Mouse (Mus musculus): ENCODE results near the gene Gm43064.

Gm43064 gene

GRCm38 (mm10) chr3:103852565-103853299 is 43.4 kb downstream of the Gm43064 start:
- peak; percentile 50 for DNase-seq (ENCODE audit: extremely low read depth, insufficient read length, low spot score)

- DNase-seq (ENCODE audit: extremely low read depth, insufficient read length, low spot score): peak; percentile 56
Observed at GRCm38 (mm10) chr3:103853804-103854203, 44.4 kb downstream of the Gm43064 start.

- no peak for DNase-seq (ENCODE audit: extremely low read depth, insufficient read length, low spot score)
Observed at GRCm38 (mm10) chr3:103857036-103857805, 47.8 kb downstream of the Gm43064 start.

- DNase-seq (ENCODE audit: extremely low read depth, insufficient read length, low spot score): no peak
Observed at GRCm38 (mm10) chr3:103857977-103858563, 48.7 kb downstream of the Gm43064 start.

GRCm38 (mm10) chr3:103858881-103859801 is 49.8 kb downstream of the Gm43064 start, which contains the start of gene Ptpn22:
TSS of gene Ptpn22 (plus strand) at chr3:103859795.
- DNase-seq (ENCODE audit: extremely low read depth, insufficient read length, low spot score): no peak

- DNase-seq (ENCODE audit: extremely low read depth, insufficient read length, low spot score): peak; percentile 68
Observed at GRCm38 (mm10) chr3:103859851-103860391, 50.5 kb downstream of the Gm43064 start.

- DNase-seq (ENCODE audit: extremely low read depth, insufficient read length, low spot score): no peak
Observed at GRCm38 (mm10) chr3:103862721-103863220, 53.4 kb downstream of the Gm43064 start.

GRCm38 (mm10) chr3:103864200-103864599 is 54.8 kb downstream of the Gm43064 start:
- DNase-seq (ENCODE audit: extremely low read depth, insufficient read length, low spot score): no peak

- DNase-seq (ENCODE audit: extremely low read depth, insufficient read length, low spot score): no peak
Observed at GRCm38 (mm10) chr3:103867424-103867971, 58.1 kb downstream of the Gm43064 start.

- DNase-seq (ENCODE audit: extremely low read depth, insufficient read length, low spot score): no peak
Observed at GRCm38 (mm10) chr3:103868008-103868407, 58.6 kb downstream of the Gm43064 start.

GRCm38 (mm10) chr3:103872663-103873098 is 63.3 kb downstream of the Gm43064 start:
- DNase-seq (ENCODE audit: extremely low read depth, insufficient read length, low spot score): no peak

- DNase-seq (ENCODE audit: extremely low read depth, insufficient read length, low spot score): no peak
Observed at GRCm38 (mm10) chr3:103874329-103874728, 65.0 kb downstream of the Gm43064 start.

GRCm38 (mm10) chr3:103885946-103886345 is 76.6 kb downstream of the Gm43064 start:
- DNase-seq (ENCODE audit: extremely low read depth, insufficient read length, low spot score): no peak

- DNase-seq (ENCODE audit: extremely low read depth, insufficient read length, low spot score): no peak
Observed at GRCm38 (mm10) chr3:103887581-103887980, 78.2 kb downstream of the Gm43064 start.
